Mouse (Mus musculus): ENCODE measurements around the gene Gabrb2. TPM values are rescaled to one million over a fixed set of nuclear protein-coding genes. Genes with fewer than 3 reads are reported as not detected.

The Gabrb2 gene
- total and polyA plus RNA-seq, 3 experiments = not detected

DNA sequence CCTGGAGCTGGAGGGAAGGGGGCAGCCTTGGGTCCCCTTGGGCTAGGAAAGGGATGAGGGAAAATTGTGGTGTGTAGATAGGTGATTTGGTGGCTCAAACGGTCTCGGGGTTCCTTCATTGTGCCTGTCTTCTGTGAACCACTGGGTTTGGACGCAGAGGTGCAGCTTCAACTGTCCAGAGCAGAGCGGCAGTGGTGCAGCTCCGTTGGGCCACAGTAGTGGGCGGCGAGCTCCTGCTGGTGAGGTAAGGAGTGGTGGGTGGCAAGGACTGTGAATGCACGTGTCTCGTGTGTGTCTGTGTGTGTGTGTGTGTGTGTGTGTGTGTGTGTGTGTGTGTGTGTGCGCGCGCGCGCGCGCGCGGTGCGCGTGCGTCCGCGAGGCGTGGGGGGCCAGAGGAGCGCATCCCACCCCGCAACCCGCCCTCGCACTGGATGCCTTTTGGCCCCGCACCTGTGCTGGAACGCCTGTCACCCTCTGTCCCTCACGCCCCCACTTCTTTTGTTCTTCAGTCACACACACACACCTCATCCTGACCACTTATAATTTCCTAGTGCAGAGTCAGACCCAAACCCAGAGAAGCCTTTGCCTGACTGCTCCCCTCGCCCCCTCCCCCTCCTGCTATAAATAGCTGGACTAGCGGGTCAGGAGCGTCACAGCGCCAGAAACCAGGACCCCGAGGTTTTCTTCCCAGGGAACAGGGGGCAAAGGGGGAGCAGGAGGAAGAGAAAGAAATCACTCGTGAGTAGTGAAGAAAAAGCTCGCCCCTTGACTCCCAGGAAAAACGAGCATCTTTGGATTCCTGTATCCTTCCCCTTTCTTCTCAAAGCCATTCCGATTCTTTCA lies 455 bp downstream of the Gabrb2 start:
- in situ Hi-C loops (cut with MboI; ENCODE audit: low pct_ligation_motif_present, low pct_unique_long_range_greater_than_20kb, low sequenced_read_pairs) = no loop called here
- Histone ChIP-seq H3K9ac (ENCODE audit: insufficient read depth, low read depth) (no peak overlapping the region), H3K27me3 (replicated peaks) (no peaks in the 10 kb centered on the region), H3K4me2 (ENCODE audit: insufficient read depth, low read depth, poor library complexity, severe bottlenecking) (no peak overlapping the region), H3K9me3 (replicated peaks; ENCODE audit: low read length) (no peaks in the 10 kb centered on the region), H3K4me3 (replicated peaks in 1 of 3; ENCODE audit: low read depth in 2 of 3, low read length in 2 of 3, poor library complexity in 1 of 3) (no peak overlapping the region), H3K4me1 (ENCODE audit: control insufficient read depth in 1 of 2, insufficient read depth in 2 of 2) (0 out of 4 replicates have a peak, but pooled peaks cover 0 to 2% of the 10 kb centered on the region in 2 experiments), H3K27ac (ENCODE audit: insufficient read depth, low read depth) (no peak overlapping the region), H3K36me3 (replicated peaks in 1 of 2; ENCODE audit: control insufficient read depth in 1 of 2, insufficient read depth in 1 of 2, low read length in 1 of 2) (no peaks in the 10 kb centered on the region), H3K79me2 (replicated peaks; ENCODE audit: control insufficient read depth, extremely low read depth, insufficient read depth, poor library complexity, severe bottlenecking) (no peaks in the 10 kb centered on the region)
- dilution Hi-C loops (cut with MboI; ENCODE audit: extremely low pct_ligation_motif_present, extremely low pct_unique_long_range_greater_than_20kb, low sequenced_read_pairs) = no loop called here
- DNase-seq (ENCODE audit: extremely low read depth) = no peak
- TF ChIP-seq MAX (IDR thresholded peaks at IDR 0.05; ENCODE audit: low read length) (no peak), TCF12 (IDR thresholded peaks at IDR 0.05; ENCODE audit: low read depth, low read length) (no peak), ZKSCAN1 (IDR thresholded peaks at IDR 0.05; ENCODE audit: borderline replicate concordance, low read depth, low read length) (no peak), POLR2AphosphoS2 (IDR thresholded peaks at IDR 0.05; ENCODE audit: low read depth, low read length) (no peak), MYC (IDR thresholded peaks at IDR 0.05; ENCODE audit: low read depth, low read length) (no peak), BHLHE40 (IDR thresholded peaks at IDR 0.05; ENCODE audit: low read depth, low read length) (no peak), ELF1 (IDR thresholded peaks at IDR 0.05; ENCODE audit: low read depth, low read length) (no peak), NRF1 (IDR thresholded peaks at IDR 0.05; ENCODE audit: low read depth, low read length) (no peak), CHD1 (IDR thresholded peaks at IDR 0.05; ENCODE audit: low read depth, low read length) (no peak), JUND (conservative IDR thresholded peaks at IDR 0.05; ENCODE audit: low read depth, low read length) (no peak), MEF2A (IDR thresholded peaks at IDR 0.05; ENCODE audit: borderline replicate concordance, low read depth, low read length) (no peak), POLR2A (IDR thresholded peaks at IDR 0.05; ENCODE audit: low read depth, low read length) (no peak), IRF4 (IDR thresholded peaks at IDR 0.05; ENCODE audit: low read depth, low read length) (no peak), MAFK (IDR thresholded peaks at IDR 0.05; ENCODE audit: insufficient replicate concordance, low read length) (no peak), EP300 (IDR thresholded peaks at IDR 0.05; ENCODE audit: low read length) (no peak), HCFC1 (IDR thresholded peaks at IDR 0.05; ENCODE audit: low read depth, low read length) (no peak), KAT2A (IDR thresholded peaks at IDR 0.05; ENCODE audit: insufficient replicate concordance, low read length) (no peak), JUN (IDR thresholded peaks at IDR 0.05; ENCODE audit: insufficient read depth, low read depth, low read length) (no peak), SIN3A (IDR thresholded peaks at IDR 0.05; ENCODE audit: low read length) (no peak), USF2 (conservative IDR thresholded peaks at IDR 0.05; ENCODE audit: low read depth, low read length) (no peak)
